Mouse (Mus musculus): Measurements from ENCODE around the gene Tex26.

- TF ChIP-seq CTCF (IDR thresholded peaks at IDR 0.05; ENCODE audit: extremely low read depth, insufficient read depth, low read length) (peak; percentile 43), POLR2A (IDR thresholded peaks at IDR 0.05; ENCODE audit: extremely low read depth, insufficient read depth, low read length) (no peak)
These were observed 22.1 kb upstream of the Tex26 start for GRCm38 (mm10) chr5:149417381-149417780.

Measured in cortical plate, adult 2 months (tissue).